Mouse (Mus musculus) CH12.LX (cell line): ENCODE measurements around the gene Brd3os.

Experiments
- CHD2 ChIP-seq: IDR thresholded peaks from 2 replicates; pipeline ENCODE4 v1.6.1; 2011; ENCODE audit warnings: low read length, improper control_type of control experiment
- CTCF ChIP-seq, 2 experiments: IDR thresholded peaks in 1 of 2; conservative IDR thresholded peaks in 1 of 2; 2 replicates each; pipeline ENCODE4 v1.5.1; 2011 to 2012; ENCODE audit warnings: low read depth in 2 of 2, low read length in 2 of 2, improper control_type of control experiment in 1 of 2, inconsistent platforms in 1 of 2, mild to moderate bottlenecking in 1 of 2, moderate library complexity in 1 of 2
- E2F4 ChIP-seq: IDR thresholded peaks from 2 replicates; pipeline ENCODE4 v1.6.1; 2011; ENCODE audit warnings: low read depth, low read length, improper control_type of control experiment; ENCODE audit not compliant: insufficient replicate concordance
- ELF1 ChIP-seq: IDR thresholded peaks from 2 replicates; pipeline ENCODE4 v1.6.1; 2014; ENCODE audit warnings: low read depth, mild to moderate bottlenecking, inconsistent platforms, low read length, improper control_type of control experiment
- EP300 ChIP-seq: IDR thresholded peaks from 2 replicates; pipeline ENCODE4 v1.6.1; 2011; ENCODE audit warnings: low read length, improper control_type of control experiment
- GABPA ChIP-seq: IDR thresholded peaks from 2 replicates; pipeline ENCODE4 v1.6.1; 2012; ENCODE audit warnings: low read depth, low read length, improper control_type of control experiment, inconsistent platforms; ENCODE audit not compliant: insufficient replicate concordance
- HCFC1 ChIP-seq: IDR thresholded peaks from 2 replicates; pipeline ENCODE4 v1.6.1; 2012; ENCODE audit warnings: low read depth, mild to moderate bottlenecking, inconsistent platforms, low read length, improper control_type of control experiment
- MAFK ChIP-seq: IDR thresholded peaks from 2 replicates; pipeline ENCODE4 v1.6.1; 2011; ENCODE audit warnings: low read length, improper control_type of control experiment; ENCODE audit not compliant: insufficient replicate concordance
- MAX ChIP-seq: IDR thresholded peaks from 2 replicates; pipeline ENCODE4 v1.6.1; 2011; ENCODE audit warnings: low read length, improper control_type of control experiment
- NELFE ChIP-seq: IDR thresholded peaks from 2 replicates; pipeline ENCODE4 v1.6.1; 2011; ENCODE audit warnings: low read depth, low read length, improper control_type of control experiment
- POLR2A ChIP-seq: IDR thresholded peaks from 2 replicates; pipeline ENCODE4 v1.6.1; 2011; ENCODE audit warnings: low read depth, mild to moderate bottlenecking, improper control_type of control experiment, low read length
- ZKSCAN1 ChIP-seq: IDR thresholded peaks from 2 replicates; pipeline ENCODE4 v1.6.1; 2012; ENCODE audit warnings: low read depth, inconsistent platforms, low read length, improper control_type of control experiment, borderline replicate concordance
- ZNF384 ChIP-seq: IDR thresholded peaks from 2 replicates; pipeline ENCODE4 v1.6.1; 2012; ENCODE audit warnings: low read depth, low read length, improper control_type of control experiment, inconsistent platforms

DNA sequence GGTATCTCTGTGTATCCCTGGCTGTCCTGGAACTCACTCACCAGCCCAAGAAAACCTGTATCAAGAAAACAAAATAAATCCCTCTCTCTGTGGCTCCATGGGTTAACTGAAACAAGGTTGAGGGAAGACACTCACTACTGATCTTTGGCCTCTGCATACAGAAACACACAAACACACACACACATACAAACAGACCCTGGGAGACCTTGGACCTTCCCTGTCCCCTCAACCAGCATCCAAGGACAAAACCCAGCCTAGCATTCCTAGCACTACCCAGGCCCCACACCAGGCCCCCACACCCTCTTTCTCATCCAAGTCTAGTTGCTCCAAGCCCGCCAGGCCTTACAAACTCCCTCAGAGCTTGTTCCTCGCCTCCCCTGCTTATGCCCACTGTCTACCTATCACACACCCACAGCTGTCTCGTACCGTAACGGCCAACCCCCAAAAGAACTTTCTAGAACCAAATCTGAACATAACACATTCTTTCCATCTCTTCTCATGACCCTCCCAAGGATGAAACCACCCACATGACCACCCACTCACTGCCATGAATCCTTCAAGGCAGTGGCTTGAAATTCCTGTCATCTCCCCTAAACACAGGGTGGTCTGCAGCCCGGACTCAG lies 31.5 kb upstream of the Brd3os start:
- TF ChIP-seq MAFK, result no peak
- TF ChIP-seq POLR2A, result no peak
- TF ChIP-seq ZKSCAN1, result no peak
- no peak for TF ChIP-seq EP300
- TF ChIP-seq CTCF (conservative IDR thresholded peaks at IDR 0.05 in 1 of 2, IDR thresholded peaks at IDR 0.05 in 1 of 2; ENCODE audit: low read depth in 2 of 2, low read length in 2 of 2), result no peak
- TF ChIP-seq GABPA, result no peak
- TF ChIP-seq ZNF384, result no peak
- no peak for TF ChIP-seq MAX
- TF ChIP-seq CHD2, result no peak
- no peak for TF ChIP-seq NELFE
- TF ChIP-seq HCFC1, result no peak
- no peak for TF ChIP-seq ELF1
- TF ChIP-seq E2F4, result no peak
